Mouse (Mus musculus): ENCODE results near the gene Zfp966.
"Not testable (repeated sequence)": the region's sequence is repeated elsewhere in the genome, so short reads cannot be mapped to it uniquely, and the experiment has no call there.

The Zfp966 gene

DNA sequence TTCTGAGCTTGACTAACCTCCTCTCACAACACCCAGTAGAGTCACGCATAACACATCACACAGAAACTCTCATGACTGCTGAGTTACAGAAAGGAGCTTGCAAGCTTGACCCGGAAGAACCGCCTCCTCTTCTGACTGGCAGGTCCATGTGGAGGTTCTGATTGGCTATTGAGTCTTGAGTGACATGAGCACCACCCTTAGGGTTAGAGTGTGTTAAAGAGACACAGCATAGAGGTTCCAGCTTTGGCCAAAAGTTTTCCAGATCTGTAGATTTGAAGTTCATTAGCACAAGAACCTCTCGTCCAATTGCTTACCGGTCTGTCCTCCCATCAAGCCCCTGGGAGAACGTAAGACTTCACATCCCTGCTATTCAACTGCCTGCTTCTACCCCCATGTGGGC lies at the start of gene Zfp966:
Gene Zfp966 (minus strand): TSS at position 101 of the 400 bp plus-strand sequence.
- DNase-seq (ENCODE audit: low read depth, low spot score): not testable (repeated sequence)

DNA sequence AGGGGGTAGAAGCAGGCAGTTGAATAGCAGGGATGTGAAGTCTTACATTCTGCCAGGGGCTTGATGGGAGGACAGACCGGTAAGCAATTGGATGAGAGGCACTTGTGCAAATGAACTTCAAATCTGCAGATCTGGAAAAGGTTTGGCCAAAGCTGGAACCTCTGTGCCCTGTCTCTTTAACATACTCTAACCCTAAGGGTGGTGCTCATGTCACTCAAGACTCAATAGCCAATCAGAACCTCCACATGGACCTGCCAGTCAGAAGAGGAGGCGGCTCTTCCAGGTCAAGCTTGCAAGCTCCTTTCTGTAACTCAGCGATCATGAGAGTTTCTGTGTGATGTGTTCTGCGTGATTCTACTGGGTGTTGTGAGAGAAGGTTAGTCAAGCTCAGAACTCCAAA lies 34.1 kb upstream of the Zfp966 start, which contains the start of gene Gm2026:
Gene Gm2026 (plus strand): TSS at position 301 of the 400 bp plus-strand sequence.
- DNase-seq (ENCODE audit: low read depth, low spot score): not testable (repeated sequence)

DNA sequence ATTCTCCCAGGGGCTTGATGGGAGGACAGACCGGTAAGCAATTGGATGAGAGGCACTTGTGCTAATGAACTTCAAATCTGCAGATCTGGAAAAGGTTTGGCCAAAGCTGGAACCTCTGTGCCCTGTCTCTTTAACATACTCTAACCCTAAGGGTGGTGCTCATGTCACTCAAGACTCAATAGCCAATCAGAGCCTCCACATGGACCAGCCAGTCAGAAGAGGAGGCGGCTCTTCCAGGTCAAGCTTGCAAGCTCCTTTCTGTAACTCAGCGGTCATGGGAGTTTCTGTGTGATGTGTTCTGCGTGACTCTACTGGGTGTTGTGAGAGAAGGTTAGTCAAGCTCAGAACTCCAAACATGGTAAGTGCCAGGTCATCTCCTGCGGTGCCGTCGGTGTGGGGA lies 61.9 kb downstream of the Zfp966 start, which contains the start of gene Gm6710:
Gene Gm6710 (plus strand): TSS at position 196 of the 400 bp plus-strand sequence.
- DNase-seq (ENCODE audit: low read depth, low spot score): not testable (repeated sequence)

Data from c-Kit-negative CD71-positive TER-119-positive erythroid progenitor cells, embryonic 14.5 days (primary cell).